Mouse (Mus musculus): ENCODE measurements around the gene Ccdc65.
A peak's percentile ranks its signal among the peaks of the same experiment; 100 is the strongest.

Gene Ccdc65

GRCm38 (mm10) chr15:98692171-98692715 lies 15.8 kb upstream of the Ccdc65 start:
- peak; percentile 58 for DNase-seq (ENCODE audit: low spot score)

GRCm38 (mm10) chr15:98695726-98696125 lies 12.3 kb upstream of the Ccdc65 start:
- DNase-seq (ENCODE audit: low spot score) = no peak

DNA sequence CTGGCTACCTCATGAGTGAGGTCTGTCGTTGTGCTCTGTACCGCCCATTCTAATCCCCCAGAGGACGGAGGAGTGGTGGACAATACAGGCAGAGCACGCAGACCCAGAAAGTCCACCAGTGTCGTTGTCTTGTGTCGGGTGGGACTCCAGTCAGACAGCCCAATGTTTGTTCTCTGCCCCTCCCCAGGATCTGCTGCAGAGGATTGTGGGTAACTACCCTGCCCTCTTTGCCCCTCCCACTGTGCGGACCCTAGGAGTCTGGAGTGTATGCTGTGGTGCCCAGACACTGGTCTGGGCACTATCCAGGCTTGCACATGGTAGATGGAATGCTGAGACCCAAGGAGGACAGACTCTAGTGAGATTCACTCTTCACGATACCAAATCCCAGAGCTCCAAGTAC lies 11.8 kb upstream of the Ccdc65 start:
- DNase-seq (ENCODE audit: low spot score) = no peak

DNA sequence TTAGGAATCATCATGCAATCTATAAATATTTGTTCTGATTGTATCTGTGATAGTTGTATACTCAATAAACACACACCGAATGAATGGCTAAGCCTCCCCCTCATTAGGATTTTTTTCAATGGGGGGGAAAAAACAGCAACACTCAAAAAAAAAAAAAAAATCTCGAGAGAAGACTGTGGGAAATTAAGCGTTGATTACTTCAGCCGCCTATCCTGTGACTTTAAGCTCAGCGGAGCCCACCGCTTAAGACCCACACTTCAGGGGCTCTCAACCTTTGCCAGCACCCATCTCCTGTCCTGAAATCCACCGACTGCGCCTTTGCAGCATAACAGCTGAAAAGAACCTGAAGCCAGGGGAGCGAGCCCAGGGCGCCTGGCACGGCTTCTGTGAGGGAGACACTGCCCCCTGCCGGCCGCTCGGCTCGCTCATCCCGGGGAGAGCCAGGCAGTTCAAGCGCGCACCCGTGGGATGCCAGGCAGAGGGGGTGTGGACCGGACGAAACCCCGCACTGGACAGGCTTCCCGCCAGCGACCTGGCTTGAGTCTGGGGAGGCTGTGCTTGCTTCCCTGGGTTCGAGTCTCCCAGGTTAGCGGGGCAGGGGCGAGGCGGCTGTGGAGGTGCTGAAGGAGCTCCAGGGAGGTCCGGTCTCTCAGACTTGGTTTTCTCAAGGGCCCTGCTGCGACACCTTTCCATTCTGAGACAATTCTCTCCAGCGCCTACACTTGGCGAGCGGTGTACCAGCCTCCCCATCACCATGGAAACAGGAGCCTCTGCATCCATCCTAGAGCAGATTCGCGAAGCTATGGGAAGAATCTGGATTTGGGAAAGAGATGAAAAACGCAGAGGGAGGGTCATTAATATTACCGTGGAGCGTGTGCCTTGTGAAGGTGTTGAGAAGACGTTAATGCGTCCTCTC lies 8.6 kb upstream of the Ccdc65 start:
- peak; percentile 74 for DNase-seq (ENCODE audit: low spot score)

DNA sequence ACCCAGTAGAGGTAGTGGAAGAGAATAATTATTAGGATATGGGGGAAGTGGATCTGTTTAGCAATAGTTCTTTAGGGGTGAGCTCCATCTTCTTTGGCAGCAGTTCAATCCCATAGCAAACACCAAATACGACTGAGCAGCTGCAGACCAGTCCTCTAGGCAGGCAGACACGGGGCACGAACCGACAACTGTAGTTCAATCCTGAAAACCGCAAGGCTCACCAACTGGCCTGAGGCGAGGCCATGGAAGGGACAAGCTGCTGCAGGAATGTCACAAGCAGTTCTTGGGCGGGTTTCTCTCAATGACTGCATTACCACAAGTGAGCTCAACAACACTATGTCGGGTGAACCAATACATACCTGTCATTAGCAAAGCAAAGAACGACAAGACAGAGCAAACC lies 3.7 kb upstream of the Ccdc65 start:
- DNase-seq (ENCODE audit: low spot score) = no peak

GRCm38 (mm10) chr15:98710442-98710841 lies 2.4 kb downstream of the Ccdc65 start:
- peak; percentile 35 for DNase-seq (ENCODE audit: low spot score)

DNA sequence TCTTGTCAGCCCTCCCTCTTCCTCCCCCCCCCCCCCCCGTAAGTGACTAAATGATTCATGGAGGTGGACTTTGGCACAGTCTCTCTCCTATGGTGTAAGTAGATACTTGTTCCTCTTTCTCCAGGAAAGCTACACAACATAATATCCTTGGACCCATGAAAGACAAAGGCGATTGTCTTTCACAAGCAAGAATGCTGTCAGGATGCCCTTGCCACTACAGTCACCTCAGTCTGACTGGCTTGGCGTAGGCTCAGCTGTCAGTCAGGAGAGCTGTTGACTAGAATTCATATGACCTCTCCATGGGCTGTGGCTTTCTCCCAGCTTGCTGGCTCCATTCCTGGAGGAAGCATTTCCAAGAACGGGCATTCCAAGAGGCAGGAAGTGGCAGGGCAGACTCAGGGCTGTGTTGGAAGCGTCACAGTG lies 6.2 kb downstream of the Ccdc65 start:
- DNase-seq (ENCODE audit: low spot score) = peak; percentile 33

DNA sequence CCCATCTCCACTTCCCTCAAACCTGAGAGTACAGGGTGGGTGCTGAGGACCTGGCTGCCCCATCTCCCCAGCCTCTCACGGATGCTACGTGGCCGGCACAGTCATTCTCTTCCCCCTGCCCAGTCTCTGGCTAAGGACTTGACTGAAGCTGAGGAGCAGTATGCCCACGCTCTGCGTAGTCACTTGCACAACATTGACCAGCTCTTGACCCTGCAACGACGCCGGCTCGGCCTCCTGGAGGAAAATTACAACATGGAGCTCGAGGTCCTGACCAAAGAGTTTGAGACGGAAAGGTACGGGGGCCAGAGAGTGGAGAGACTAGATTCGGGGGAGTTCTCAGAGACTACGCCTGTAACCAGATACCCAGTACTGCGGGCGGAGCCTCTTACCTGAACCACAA lies 9.3 kb downstream of the Ccdc65 start:
- no peak for DNase-seq (ENCODE audit: low spot score)

DNA sequence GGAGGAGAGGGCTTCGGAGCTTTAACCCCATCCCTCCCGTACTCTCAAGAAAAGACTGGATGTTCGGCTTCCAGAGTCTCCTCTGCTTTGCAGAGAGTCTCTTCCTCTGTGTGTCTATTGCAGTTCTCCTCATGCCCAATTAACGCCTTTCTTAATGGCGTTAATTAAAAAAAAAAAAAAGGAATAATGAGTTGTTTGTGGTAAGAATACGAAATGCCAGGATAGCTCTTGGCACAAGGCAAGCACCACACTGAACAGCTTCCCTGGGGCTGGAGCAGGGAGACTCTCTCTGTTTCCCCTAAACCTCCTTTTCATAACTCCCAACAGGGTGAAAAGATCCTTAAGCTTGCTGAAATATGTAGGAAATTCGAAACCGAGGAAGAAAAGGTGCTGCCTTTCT lies 14.2 kb downstream of the Ccdc65 start:
- no peak for DNase-seq (ENCODE audit: low spot score)

GRCm38 (mm10) chr15:98722854-98723253 lies 14.8 kb downstream of the Ccdc65 start:
- DNase-seq (ENCODE audit: low spot score) = no peak

DNA sequence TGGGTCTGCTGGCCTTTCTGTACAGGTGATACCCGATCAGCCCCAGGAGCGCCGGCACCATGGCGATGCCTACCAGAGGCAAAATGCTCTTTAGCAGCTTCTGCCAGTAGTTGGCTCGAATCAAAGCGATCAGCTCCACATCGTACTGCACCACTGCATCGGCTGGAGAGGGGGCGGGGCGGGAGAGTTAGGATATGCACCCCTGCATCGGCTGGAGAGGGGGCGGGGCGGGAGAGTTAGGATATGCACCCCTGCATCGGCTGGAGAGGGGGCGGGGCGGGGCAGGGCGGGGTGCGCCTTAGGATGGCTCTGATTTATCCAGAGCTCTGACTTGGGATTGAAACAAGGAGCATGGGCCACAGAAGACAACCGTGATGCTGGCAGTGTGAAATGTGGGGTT lies 16.4 kb downstream of the Ccdc65 start:
- no peak for DNase-seq (ENCODE audit: low spot score)

DNA sequence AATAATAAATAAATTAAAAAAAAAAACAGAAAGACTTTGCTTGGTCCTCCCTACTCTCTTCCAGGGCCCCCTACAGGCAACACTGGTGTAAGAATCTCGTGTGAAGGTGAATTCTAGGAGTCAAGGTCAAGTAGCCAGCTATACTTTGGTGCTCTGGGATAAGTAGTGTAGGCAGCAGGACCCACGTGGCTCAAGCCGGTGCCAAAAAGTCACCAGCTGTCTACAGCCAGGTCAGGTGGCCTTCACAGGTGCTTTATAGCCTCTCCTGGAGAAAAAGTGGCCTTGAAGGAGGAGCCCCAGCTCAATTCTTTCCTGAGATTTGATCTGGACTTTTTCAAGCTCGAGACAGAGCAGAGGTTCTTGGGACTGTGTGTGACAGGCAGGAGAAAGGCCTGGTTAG lies 18.1 kb downstream of the Ccdc65 start:
- no peak for DNase-seq (ENCODE audit: low spot score)

DNA sequence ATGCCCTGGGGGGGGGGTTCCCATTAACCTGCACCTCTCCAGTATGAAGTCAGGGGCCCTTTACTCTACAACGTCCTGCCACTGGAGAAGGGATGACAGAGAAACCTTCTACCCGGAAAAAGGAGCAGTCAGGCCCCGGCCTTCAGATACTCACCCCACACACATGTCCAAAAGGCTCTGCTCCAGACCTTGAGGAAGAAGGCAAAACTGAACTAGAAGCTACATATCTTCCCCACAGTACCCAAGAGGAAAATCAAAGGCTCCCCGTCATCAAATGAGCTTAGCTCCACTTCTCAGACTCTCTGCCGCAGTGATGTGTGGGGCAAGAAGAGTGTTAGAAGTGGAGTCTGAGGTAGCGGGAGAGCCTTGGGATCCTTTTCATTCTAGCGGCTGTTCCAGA lies 18.7 kb downstream of the Ccdc65 start:
- DNase-seq (ENCODE audit: low spot score) = no peak

DNA sequence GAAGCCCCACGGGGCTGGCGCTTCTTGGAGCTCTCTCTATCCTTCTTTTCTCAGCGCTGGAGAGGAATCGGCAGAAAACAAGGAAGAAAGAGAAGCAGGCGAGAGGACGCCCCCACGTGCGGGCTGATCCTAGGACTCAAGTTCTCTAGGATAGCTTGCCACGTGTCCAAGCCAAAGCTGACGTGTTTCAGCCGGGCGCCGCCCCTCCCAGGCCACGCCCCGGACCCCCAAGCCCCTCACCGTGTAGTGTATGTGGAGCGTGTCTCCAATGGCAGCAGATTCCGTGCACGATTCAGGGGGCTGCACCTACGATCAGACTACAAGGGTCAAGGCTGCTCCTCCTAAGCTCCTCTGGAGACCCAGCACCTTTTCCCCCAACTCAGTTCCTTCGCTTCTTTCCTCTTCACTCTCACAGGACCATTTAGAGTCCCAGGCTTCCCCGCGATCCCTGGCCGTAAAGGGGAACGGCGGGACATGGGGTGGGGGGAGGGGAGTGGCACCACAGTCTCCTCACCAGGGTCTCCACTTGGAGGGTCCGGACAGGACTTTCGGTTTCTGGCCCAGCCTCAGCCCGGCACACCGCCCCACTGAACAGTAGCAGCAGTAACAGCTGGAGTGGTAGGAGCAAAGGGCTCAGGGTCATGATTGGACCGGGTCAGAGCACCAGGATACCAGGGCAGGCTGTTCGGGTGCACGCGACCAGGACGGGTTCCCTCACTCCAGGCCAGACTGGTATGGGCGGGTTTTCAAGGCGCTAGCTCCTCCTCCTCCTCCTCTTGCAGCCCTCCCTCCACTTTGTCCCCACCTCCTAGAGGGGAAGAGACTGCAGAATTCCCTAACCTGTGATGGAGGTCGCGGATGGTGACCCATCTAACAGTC lies 19.7 kb downstream of the Ccdc65 start, which contains the start of gene Fkbp11:
TSS of gene Fkbp11 (minus strand) at position 756 of the 879 bp plus-strand sequence.
- DNase-seq (ENCODE audit: low spot score) = peak; percentile 88

DNA sequence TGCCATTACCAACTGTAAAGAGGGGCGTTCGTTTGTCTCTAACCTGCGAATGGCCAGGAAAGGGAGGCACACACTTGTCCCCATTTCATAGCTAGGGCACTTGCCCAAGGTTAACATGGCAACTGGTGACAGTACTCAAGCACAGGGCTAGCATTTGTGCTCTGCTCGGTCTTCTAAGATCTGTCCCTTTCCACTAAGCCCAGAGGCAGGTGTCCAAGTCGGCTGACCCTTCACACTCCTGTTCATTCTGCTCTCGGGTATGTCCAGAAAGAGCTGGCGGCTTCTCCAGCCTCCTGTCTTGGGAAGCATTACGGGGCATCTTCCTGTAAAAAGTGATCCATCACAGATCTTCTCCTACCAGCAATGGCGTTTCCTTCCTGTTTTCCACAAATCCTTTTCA lies 20.4 kb downstream of the Ccdc65 start:
- no peak for DNase-seq (ENCODE audit: low spot score)

- peak; percentile 49 for DNase-seq (ENCODE audit: low spot score)
Observed at GRCm38 (mm10) chr15:98729791-98730545, 22.0 kb downstream of the Ccdc65 start.

GRCm38 (mm10) chr15:98730790-98731189 lies 22.8 kb downstream of the Ccdc65 start:
- DNase-seq (ENCODE audit: low spot score) = peak; percentile 62

- DNase-seq (ENCODE audit: low spot score) = peak; percentile 74
Observed at GRCm38 (mm10) chr15:98732006-98732531, 24.1 kb downstream of the Ccdc65 start.

DNA sequence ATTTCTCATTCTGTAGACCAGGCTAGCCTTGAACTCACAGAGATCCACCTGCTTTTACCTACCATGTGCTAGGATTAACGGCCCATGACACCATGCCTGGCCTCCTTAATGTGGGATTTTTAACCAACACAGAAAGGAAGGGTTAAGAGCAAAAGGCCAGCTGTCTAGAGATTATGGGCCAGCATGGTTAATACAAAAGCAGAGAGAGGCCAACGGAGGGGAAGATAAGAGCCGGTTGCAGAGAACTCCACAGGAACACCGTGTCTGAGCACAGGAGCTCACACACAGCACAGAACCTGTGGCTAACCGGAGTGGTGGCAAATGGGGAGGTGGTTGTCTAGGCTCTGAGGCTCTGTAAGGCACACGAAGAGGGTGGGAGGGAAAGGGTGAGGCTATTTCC lies 25.4 kb downstream of the Ccdc65 start:
- peak; percentile 46 for DNase-seq (ENCODE audit: low spot score)

- peak; percentile 50 for DNase-seq (ENCODE audit: low spot score)
Observed at GRCm38 (mm10) chr15:98733976-98734566, 26.1 kb downstream of the Ccdc65 start.

DNA sequence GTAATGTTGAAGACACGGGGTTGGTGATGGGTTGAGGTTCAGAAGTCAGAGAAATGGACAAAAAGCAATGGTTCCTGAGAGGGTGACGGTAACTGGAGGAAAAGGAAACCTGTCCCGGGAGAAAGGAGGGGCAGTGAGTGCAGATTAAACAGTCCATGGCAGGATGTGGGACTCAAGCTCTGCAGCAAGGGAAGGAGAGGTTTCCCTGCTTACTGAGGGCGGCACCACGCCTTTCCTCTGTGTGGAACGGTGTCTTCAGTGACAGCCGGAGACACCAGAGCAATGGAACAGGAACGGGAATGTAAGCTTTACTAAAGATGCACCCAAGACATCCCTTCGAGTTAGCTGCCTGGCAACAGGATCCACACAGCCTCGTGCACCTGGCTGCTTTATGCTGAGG lies 28.5 kb downstream of the Ccdc65 start:
- no peak for DNase-seq (ENCODE audit: low spot score)

All from yolk sac, embryonic 10.5 days (tissue).